Mouse (Mus musculus) midbrain, embryonic 15.5 days (tissue): ENCODE results near the gene Dtx1. TPM values are rescaled to one million over a fixed set of nuclear protein-coding genes. Genes with fewer than 3 reads are reported as not detected.

Experiments used
- ATAC-seq: fragments of 200-750 bp; cut with Nextera tagmentation; replicated peaks from 2 replicates; pipeline ENCODE4 v1.8.0; 2017; ENCODE audit warnings: moderate TSS enrichment
- H3K27ac ChIP-seq: fragments of 300-500 bp; sonication (generic); 2 replicates; pipeline ENCODE4 v1.5.1; 2015; ENCODE audit warnings: mild to moderate bottlenecking, inconsistent platforms
- H3K27me3 ChIP-seq: fragments of 300-500 bp; sonication (generic); replicated peaks from 2 replicates; pipeline ENCODE4 v1.6.1; 2015; ENCODE audit warnings: inconsistent platforms
- H3K36me3 ChIP-seq: fragments of 300-500 bp; sonication (generic); replicated peaks from 2 replicates; pipeline ENCODE4 v1.6.1; 2015; ENCODE audit warnings: inconsistent platforms
- H3K4me1 ChIP-seq: fragments of 300-500 bp; sonication (generic); 2 replicates; pipeline ENCODE4 v1.6.1; 2015; ENCODE audit warnings: inconsistent platforms
- H3K4me2 ChIP-seq: fragments of 300-500 bp; sonication (generic); 2 replicates; pipeline ENCODE4 v1.6.1; 2015; ENCODE audit warnings: inconsistent platforms, mild to moderate bottlenecking, moderate library complexity
- H3K4me3 ChIP-seq: fragments of 300-500 bp; sonication (generic); 2 replicates; pipeline ENCODE4 v1.5.1; 2015; ENCODE audit warnings: mild to moderate bottlenecking, inconsistent platforms
- H3K9ac ChIP-seq: fragments of 300-500 bp; sonication (generic); 2 replicates; pipeline ENCODE4 v1.6.1; 2015; ENCODE audit warnings: mild to moderate bottlenecking, inconsistent platforms
- H3K9me3 ChIP-seq: fragments of 300-500 bp; sonication (generic); 2 replicates; pipeline ENCODE4 v1.6.1; 2016; ENCODE audit warnings: inconsistent platforms
- WGBS: fragments of 180-500 bp; shearing (Covaris S2); methylation state at CpG from one replicate; pipeline ENCODE4 v1.1.7; 2015; ENCODE audit warnings: mixed read lengths; 5-methylcytosine and 5-hydroxymethylcytosine counted together
- polyA plus RNA-seq: library from polyadenylated mRNA; unstranded; fragments of >200 nt; fragmentation: Nextera tagmentation; extraction: Ambion mirVana; gene quantifications from 2 replicates; pipeline ENCODE4 v1.2.1, GENCODE M21; 2015

Gene Dtx1
- polyA plus RNA-seq, 1 experiment from 2014 or later: 64.5 TPM

GRCm38 (mm10) chr5:120670132-120670531 lies 41.6 kb downstream of the Dtx1 start:
- WGBS: 91% methylated on average over 7 of the region's 7 CpGs
- peaks cover 4% of the 10 kb centered on the region for H3K4me1 ChIP-seq
- no peaks in the 10 kb centered on the region for H3K36me3 ChIP-seq
- no peak for ATAC-seq
- H3K27ac ChIP-seq: no peak overlapping the region
- 0 out of 2 replicates have a peak, but pooled peaks cover 3% of the 10 kb centered on the region for H3K27me3 ChIP-seq
- no peak overlapping the region for H3K4me2 ChIP-seq
- H3K4me3 ChIP-seq: no peak overlapping the region
- no peak overlapping the region for H3K9ac ChIP-seq
- no peaks in the 10 kb centered on the region for H3K9me3 ChIP-seq

- Histone ChIP-seq H3K4me2 (no peak overlapping the region), H3K9ac (no peak overlapping the region), H3K27me3 (0 out of 2 replicates have a peak, but pooled peaks cover 3% of the 10 kb centered on the region), H3K4me3 (no peak overlapping the region), H3K27ac (no peak overlapping the region), H3K4me1 (no peaks in the 10 kb centered on the region), H3K9me3 (no peaks in the 10 kb centered on the region), H3K36me3 (no peaks in the 10 kb centered on the region)
- WGBS: 76% methylated on average over 7 of the region's 7 CpGs
- ATAC-seq: no peak
Observed at GRCm38 (mm10) chr5:120668761-120669160, 43.0 kb downstream of the Dtx1 start.

- H3K4me2 ChIP-seq: no peak overlapping the region
- H3K27ac ChIP-seq: no peak overlapping the region
- ATAC-seq: no peak
- no peaks in the 10 kb centered on the region for H3K36me3 ChIP-seq
- H3K9ac ChIP-seq: no peak overlapping the region
- H3K4me1 ChIP-seq: peaks cover 9% of the 10 kb centered on the region
- no peaks in the 10 kb centered on the region for H3K9me3 ChIP-seq
- H3K27me3 ChIP-seq: 0 out of 2 replicates have a peak, but pooled peaks cover 3% of the 10 kb centered on the region
- H3K4me3 ChIP-seq: no peak overlapping the region
- WGBS: 50% methylated on average over 2 of the region's 2 CpGs
Observed at GRCm38 (mm10) chr5:120664888-120665287, 46.8 kb downstream of the Dtx1 start.

- Histone ChIP-seq H3K27me3 (no peaks in the 10 kb centered on the region), H3K9me3 (no peaks in the 10 kb centered on the region), H3K4me3 (no peak overlapping the region), H3K27ac (peak overlapping the region; percentile 85), H3K4me2 (no peak overlapping the region), H3K36me3 (no peaks in the 10 kb centered on the region), H3K4me1 (peaks cover 19% of the 10 kb centered on the region), H3K9ac (no peak overlapping the region)
- WGBS: 13% methylated on average over 5 of the region's 5 CpGs
- peak; percentile 74 for ATAC-seq
Observed at GRCm38 (mm10) chr5:120660816-120661215, 50.9 kb downstream of the Dtx1 start.

- peaks cover 15% of the 10 kb centered on the region for H3K4me1 ChIP-seq
- H3K4me3 ChIP-seq: no peak overlapping the region
- no peak overlapping the region for H3K27ac ChIP-seq
- no peaks in the 10 kb centered on the region for H3K9me3 ChIP-seq
- no peaks in the 10 kb centered on the region for H3K36me3 ChIP-seq
- 88% methylated on average over 12 of the region's 12 CpGs for WGBS
- H3K27me3 ChIP-seq: no peaks in the 10 kb centered on the region
- no peak overlapping the region for H3K4me2 ChIP-seq
- no peak overlapping the region for H3K9ac ChIP-seq
- no peak for ATAC-seq
Observed at GRCm38 (mm10) chr5:120656281-120656751, 55.4 kb downstream of the Dtx1 start.

GRCm38 (mm10) chr5:120653873-120654272 lies 57.9 kb downstream of the Dtx1 start:
- Histone ChIP-seq H3K4me3 (no peak overlapping the region), H3K27ac (no peak overlapping the region), H3K9ac (no peak overlapping the region), H3K36me3 (no peaks in the 10 kb centered on the region), H3K27me3 (peaks cover 21% of the 10 kb centered on the region), H3K4me1 (peaks cover 17% of the 10 kb centered on the region), H3K9me3 (no peaks in the 10 kb centered on the region), H3K4me2 (no peak overlapping the region)
- ATAC-seq: no peak
- 92% methylated on average over 2 of the region's 2 CpGs for WGBS

GRCm38 (mm10) chr5:120652915-120653701 lies 58.6 kb downstream of the Dtx1 start:
- H3K27me3 ChIP-seq: peaks cover 29% of the 10 kb centered on the region
- H3K4me2 ChIP-seq: no peak overlapping the region
- ATAC-seq: no peak
- WGBS: 86% methylated on average over 28 of the region's 28 CpGs
- no peaks in the 10 kb centered on the region for H3K9me3 ChIP-seq
- H3K4me1 ChIP-seq: peaks cover 19% of the 10 kb centered on the region
- H3K9ac ChIP-seq: no peak overlapping the region
- H3K36me3 ChIP-seq: no peaks in the 10 kb centered on the region
- H3K4me3 ChIP-seq: no peak overlapping the region
- no peak overlapping the region for H3K27ac ChIP-seq

GRCm38 (mm10) chr5:120651230-120651629 lies 60.5 kb downstream of the Dtx1 start:
- Histone ChIP-seq H3K9me3 (no peaks in the 10 kb centered on the region), H3K4me1 (peaks cover 13% of the 10 kb centered on the region), H3K9ac (no peak overlapping the region), H3K27ac (no peak overlapping the region), H3K4me2 (no peak overlapping the region), H3K4me3 (no peak overlapping the region), H3K36me3 (no peaks in the 10 kb centered on the region), H3K27me3 (peaks cover 34% of the 10 kb centered on the region)
- 87% methylated on average over 5 of the region's 5 CpGs for WGBS
- no peak for ATAC-seq

GRCm38 (mm10) chr5:120649938-120650337 lies 61.8 kb downstream of the Dtx1 start:
- Histone ChIP-seq H3K4me3 (no peak overlapping the region), H3K9ac (no peak overlapping the region), H3K4me2 (0 out of 2 replicates have a peak overlapping the region, but pooled peaks have one; percentile 52), H3K36me3 (no peaks in the 10 kb centered on the region), H3K4me1 (peaks cover 13% of the 10 kb centered on the region), H3K27me3 (peaks cover 34% of the 10 kb centered on the region), H3K9me3 (no peaks in the 10 kb centered on the region), H3K27ac (no peak overlapping the region)
- WGBS: 27% methylated on average over 13 of the region's 13 CpGs
- no peak for ATAC-seq

- WGBS: 4% methylated on average over 21 of the region's 21 CpGs
- Histone ChIP-seq H3K36me3 (no peaks in the 10 kb centered on the region), H3K4me1 (peaks cover 13% of the 10 kb centered on the region), H3K27me3 (peaks cover 34% of the 10 kb centered on the region), H3K4me3 (peak overlapping the region; percentile 27), H3K9ac (no peak overlapping the region; the same call in 1 of the 2 replicates), H3K4me2 (peak overlapping the region; percentile 52), H3K9me3 (no peaks in the 10 kb centered on the region), H3K27ac (no peak overlapping the region)
- ATAC-seq: peak; percentile 45; the same call in 1 of the 2 replicates
Observed at GRCm38 (mm10) chr5:120649374-120649933, 62.3 kb downstream of the Dtx1 start.

GRCm38 (mm10) chr5:120648569-120649373 lies 63.0 kb downstream of the Dtx1 start, which contains the start of gene Rasal1:
TSS of gene Rasal1 (plus strand) at chr5:120648812.
- H3K4me1 ChIP-seq: peaks cover 13% of the 10 kb centered on the region
- no peaks in the 10 kb centered on the region for H3K36me3 ChIP-seq
- no peaks in the 10 kb centered on the region for H3K9me3 ChIP-seq
- under 1% methylated on average over 51 of the region's 53 CpGs for WGBS
- peak within 1 kb of the TSS; percentile 22; the same call in 1 of the 2 replicates for H3K9ac ChIP-seq
- H3K4me2 ChIP-seq: peak within 1 kb of the TSS; percentile 52
- peak; percentile 39; the same call in 1 of the 2 replicates for ATAC-seq
- H3K4me3 ChIP-seq: peak within 1 kb of the TSS; percentile 27
- H3K27ac ChIP-seq: no peak within 1 kb of the TSS
- H3K27me3 ChIP-seq: peaks cover 34% of the 10 kb centered on the region
